9 mouse cellular contexts compared by ENCODE assay signal in genomic region chr7:100990636-100991311, GRCm38 (mm10). TPM values are rescaled to one million over a fixed set of nuclear protein-coding genes. Genes with fewer than 3 reads are reported as not detected.
DNase-seq lines count a peak whose midpoint lies in the region; TF ChIP-seq lines count a peak whose summit lies in the region.
"Had no signal": no experiment of that assay in that cellular context is flagged by ENCODE, and none has a peak within 500 bp of the region (broad histone marks: within the 10 kb centered on the region; RNA-seq: fewer than 3 reads in every experiment).

No protein-coding gene starts in this region.

- no peaks in the 10 kb centered on the region for H3K79me2 ChIP-seq in liver, adult 2 months (ENCODE audit: control insufficient read depth, insufficient read depth, low read length)
- no peaks in the 10 kb centered on the region for H3K79me2 ChIP-seq in macrophage (ENCODE audit: inconsistent target)

- H3K9ac ChIP-seq in liver, adult 2 months (ENCODE audit: low read depth, low read length), result no peak overlapping the region

- no peaks in the 10 kb centered on the region for H3K36me3 ChIP-seq in liver, adult 2 months (ENCODE audit: control insufficient read depth, insufficient read depth, low read length)
- H3K36me3 ChIP-seq in macrophage (ENCODE audit: inconsistent target), result no peaks in the 10 kb centered on the region

- TF ChIP-seq CTCF in liver, adult 2 months (IDR thresholded peaks at IDR 0.05; ENCODE audit: low read depth, low read length), result no peak
- no peak for TF ChIP-seq CTCF in embryonic fibroblast, embryonic 13.5 days (IDR thresholded peaks at IDR 0.05; ENCODE audit: borderline replicate concordance, insufficient read depth, low read length)

- peak; percentile 52 for DNase-seq in liver, adult 2 months (ENCODE audit: extremely low read depth, low read depth, low spot score)
- no peak for DNase-seq in liver
- peak; percentile 60 for DNase-seq in heart, postnatal 4 days
- no peak for DNase-seq in frontal cortex, postnatal 14 days (ENCODE audit: low spot score in 2 of 2)
- no peak for DNase-seq in embryo, embryonic 10 days (ENCODE audit: low spot score)
- no peak for DNase-seq in urinary bladder, postnatal 25 days (ENCODE audit: low spot score)

- peaks cover 13% of the 10 kb centered on the region for H3K4me1 ChIP-seq in liver, adult 2 months (ENCODE audit: control insufficient read depth, insufficient read depth, low read length)
- peaks cover 2% of the 10 kb centered on the region; the same call in 1 of the 2 replicates for H3K4me1 ChIP-seq in embryonic fibroblast, embryonic 13.5 days (ENCODE audit: control insufficient read depth, insufficient read depth, low read length)

- WGBS in liver, adult 2 months, result 71% methylated on average over 9 of the region's 9 CpGs
- 59% methylated on average over 9 of the region's 9 CpGs for WGBS in macrophage (ENCODE audit: missing documents)

- H3K27ac ChIP-seq in liver, adult 2 months (replicated peaks; ENCODE audit: insufficient read depth, low read depth, low read length), result no peak overlapping the region
- peak overlapping the region; percentile 65 for H3K27ac ChIP-seq in embryonic fibroblast, embryonic 13.5 days (ENCODE audit: insufficient read depth, low read length)
- peak overlapping the region; percentile 88 for H3K27ac ChIP-seq in macrophage
- H3K27ac ChIP-seq: layer of hippocampus, adult 2 months had no signal

- no peak for TF ChIP-seq POLR2A in liver, adult 2 months (IDR thresholded peaks at IDR 0.05; ENCODE audit: extremely low read depth, insufficient read depth, low read length)
- no peak for TF ChIP-seq POLR2A in embryonic fibroblast, embryonic 13.5 days (IDR thresholded peaks at IDR 0.05; ENCODE audit: low read depth, low read length)

- H3K4me3 ChIP-seq in liver, adult 2 months (ENCODE audit: insufficient read depth, low read depth, low read length), result no peak overlapping the region
- no peak overlapping the region for H3K4me3 ChIP-seq in embryonic fibroblast, embryonic 13.5 days (ENCODE audit: insufficient read depth, low read length)
- H3K4me3 ChIP-seq in macrophage (ENCODE audit: inconsistent target), result no peak overlapping the region
- H3K4me3 ChIP-seq: layer of hippocampus, adult 2 months had no signal

- no peaks in the 10 kb centered on the region for H3K27me3 ChIP-seq in liver, adult 2 months (ENCODE audit: control insufficient read depth, insufficient read depth, low read length)

RNA-seq across cellular contexts. Expression of gene P2ry6, which starts 16.3 kb away (rescaled TPM):
- total RNA-seq in liver, adult 2 months (2014; rRNA removed), result 0.92 and 1.5 TPM in 2 replicates
- 1.6 and 4.3 TPM in 2 replicates for polyA plus RNA-seq in liver, adult 2 months (2012; rRNA removed)
- 1.4 and 1.6 TPM in 2 replicates for polyA plus RNA-seq in embryonic fibroblast, embryonic 13.5 days (2011; ENCODE audit: insufficient read length, low read depth, missing spikeins)
- 1 to 10 TPM; 2.5 to 2.6 TPM for total RNA-seq in heart, postnatal 4 days (2021)
- 100 to 1,000 TPM in 25 of 26 experiments, 10 to 100 TPM in 1; 99.4 to 376 (median 193) TPM for total RNA-seq in macrophage (2018; cell fraction: chromatin; rRNA removed)
- 100 to 1,000 TPM; 133 to 264 (median 189) TPM for total RNA-seq in macrophage (2018; cell fraction: cytosol; rRNA removed)
- total RNA-seq in macrophage (2018; cell fraction: nucleus; rRNA removed), result 100 to 1,000 TPM in 23 of 26 experiments, 10 to 100 TPM in 3; 82.6 to 248 (median 161) TPM
- polyA plus RNA-seq in macrophage (2018), result 148 to 183 TPM (median 169 TPM) in 3 replicates

RNA-seq across cellular contexts. Expression of gene P2ry2, which starts 21.9 kb away (rescaled TPM):
- total RNA-seq in liver, adult 2 months (2014; rRNA removed), result 4.1 and 5.4 TPM in 2 replicates
- 13.4 and 15.4 TPM in 2 replicates for polyA plus RNA-seq in liver, adult 2 months (2012; rRNA removed)
- 2.4 and 5.8 TPM in 2 replicates for polyA plus RNA-seq in embryonic fibroblast, embryonic 13.5 days (2011; ENCODE audit: insufficient read length, low read depth, missing spikeins)
- total RNA-seq in heart, postnatal 4 days (2021), result 10 to 100 TPM; 10.6 to 12.2 TPM
- total RNA-seq in macrophage (2018; cell fraction: chromatin; rRNA removed), result 100 to 1,000 TPM in 9 of 26 experiments, 10 to 100 TPM in 17; 15.2 to 495 (median 73.8) TPM
- total RNA-seq in macrophage (2018; cell fraction: cytosol; rRNA removed), result 100 to 1,000 TPM in 2 of 26 experiments, 10 to 100 TPM in 17, 1 to 10 TPM in 7; 5.8 to 162 (median 14.2) TPM
- 100 to 1,000 TPM in 8 of 26 experiments, 10 to 100 TPM in 18; 12.4 to 280 (median 55.0) TPM for total RNA-seq in macrophage (2018; cell fraction: nucleus; rRNA removed)
- polyA plus RNA-seq in macrophage (2018), result 8.0 to 11.7 TPM (median 9.1 TPM) in 3 replicates

RNA-seq across cellular contexts. Expression of gene Arhgef17, which starts 58.9 kb away (rescaled TPM):
- 1.2 and 2.1 TPM in 2 replicates for total RNA-seq in liver, adult 2 months (2014; rRNA removed)
- 1.4 and 1.8 TPM in 2 replicates for polyA plus RNA-seq in liver, adult 2 months (2012; rRNA removed)
- polyA plus RNA-seq in embryonic fibroblast, embryonic 13.5 days (2011; ENCODE audit: insufficient read length, low read depth, missing spikeins), result 43.1 and 54.8 TPM in 2 replicates
- 10 to 100 TPM; 37.0 to 38.4 TPM for total RNA-seq in heart, postnatal 4 days (2021)
- total RNA-seq in macrophage (2018; cell fraction: chromatin; rRNA removed), result 1 to 10 TPM in 8 of 26 experiments, under 1 TPM in 17, not detected in 1; 0.19 to 2.7 (median 0.66) TPM
- total RNA-seq in macrophage (2018; cell fraction: cytosol; rRNA removed), result under 1 TPM in 25 of 26 experiments, not detected in 1; 0.04 to 0.45 (median 0.19) TPM
- total RNA-seq in macrophage (2018; cell fraction: nucleus; rRNA removed), result 1 to 10 TPM in 1 of 26 experiments, under 1 TPM in 25; 0.05 to 2.4 (median 0.28) TPM
- 0.15 to 0.20 TPM (median 0.17 TPM) in 3 replicates for polyA plus RNA-seq in macrophage (2018)

Comparison
In these comparisons a context has a peak if more than half of its experiments do, and no peak if none do; other contexts are left out.
1. DNase-seq: peak in liver, adult 2 months (single experiment) and heart, postnatal 4 days (single experiment); none in liver (single experiment), frontal cortex, postnatal 14 days (0 of 2), embryo, embryonic 10 days (single experiment) and urinary bladder, postnatal 25 days (single experiment).
2. RNA of gene P2ry6, which starts 16.3 kb away (polyA plus RNA-seq): 148 to 183 TPM in macrophage; 1.6 to 4.3 TPM in liver, adult 2 months and 1.4 to 1.6 TPM in embryonic fibroblast, embryonic 13.5 days; every median in the first group is over 10 times any median in the second.
3. RNA of gene Arhgef17, which starts 58.9 kb away (polyA plus RNA-seq): 43.1 to 54.8 TPM in embryonic fibroblast, embryonic 13.5 days; 1.4 to 1.8 TPM in liver, adult 2 months and 0.15 to 0.20 TPM in macrophage; every median in the first group is over 10 times any median in the second.